Mouse (Mus musculus) layer of hippocampus, adult 11-12 months (tissue): Measurements from ENCODE around the gene Ccr10.
"Not testable (repeated sequence)": the region's sequence is repeated elsewhere in the genome, so short reads cannot be mapped to it uniquely, and the experiment has no call there.

ENCODE experiments used
- DNase-seq: peaks from one replicate; pipeline ENCODE4 v3.0.0; 2022; ENCODE audit warnings: low spot score

The Ccr10 gene

DNA sequence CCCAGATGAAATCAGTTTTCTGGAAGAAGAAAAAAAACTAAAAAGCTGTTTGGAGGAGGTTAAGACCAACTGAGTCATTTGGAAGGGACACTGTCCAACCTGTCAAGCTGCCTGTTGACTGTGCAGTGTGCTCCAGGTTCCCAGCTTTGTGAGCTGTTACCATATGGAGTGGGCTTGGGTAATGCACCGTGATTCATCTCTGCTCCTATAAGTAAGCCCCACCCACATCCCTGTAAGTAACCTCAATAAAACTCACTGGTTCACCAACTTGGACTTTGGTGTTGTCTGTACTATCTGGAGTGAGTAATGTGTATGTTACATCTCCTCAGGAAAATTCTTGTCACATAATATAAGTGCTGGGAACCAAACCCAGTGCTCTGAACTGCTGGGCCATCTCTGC, 22.4 kb downstream of the Ccr10 start:
- no peak for DNase-seq

DNA sequence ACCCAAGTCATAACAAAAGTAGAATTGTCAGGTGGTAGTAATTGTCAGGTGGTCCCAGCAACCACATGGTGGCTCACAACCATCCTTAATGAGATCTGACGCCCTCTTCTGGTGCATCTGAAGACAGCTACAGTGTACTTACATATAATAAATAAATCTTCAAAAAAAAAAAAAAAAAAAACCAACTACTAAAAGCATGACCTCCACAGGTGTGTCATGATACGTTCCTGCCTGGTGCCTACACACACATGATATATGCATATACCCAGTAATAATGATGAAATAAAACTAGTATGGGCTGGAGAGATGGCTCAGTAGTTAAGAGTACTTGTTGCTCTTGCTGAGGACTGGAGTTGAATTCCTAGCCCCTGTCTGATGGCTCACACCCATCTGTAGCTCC, 24.2 kb downstream of the Ccr10 start:
- DNase-seq = no peak

DNA sequence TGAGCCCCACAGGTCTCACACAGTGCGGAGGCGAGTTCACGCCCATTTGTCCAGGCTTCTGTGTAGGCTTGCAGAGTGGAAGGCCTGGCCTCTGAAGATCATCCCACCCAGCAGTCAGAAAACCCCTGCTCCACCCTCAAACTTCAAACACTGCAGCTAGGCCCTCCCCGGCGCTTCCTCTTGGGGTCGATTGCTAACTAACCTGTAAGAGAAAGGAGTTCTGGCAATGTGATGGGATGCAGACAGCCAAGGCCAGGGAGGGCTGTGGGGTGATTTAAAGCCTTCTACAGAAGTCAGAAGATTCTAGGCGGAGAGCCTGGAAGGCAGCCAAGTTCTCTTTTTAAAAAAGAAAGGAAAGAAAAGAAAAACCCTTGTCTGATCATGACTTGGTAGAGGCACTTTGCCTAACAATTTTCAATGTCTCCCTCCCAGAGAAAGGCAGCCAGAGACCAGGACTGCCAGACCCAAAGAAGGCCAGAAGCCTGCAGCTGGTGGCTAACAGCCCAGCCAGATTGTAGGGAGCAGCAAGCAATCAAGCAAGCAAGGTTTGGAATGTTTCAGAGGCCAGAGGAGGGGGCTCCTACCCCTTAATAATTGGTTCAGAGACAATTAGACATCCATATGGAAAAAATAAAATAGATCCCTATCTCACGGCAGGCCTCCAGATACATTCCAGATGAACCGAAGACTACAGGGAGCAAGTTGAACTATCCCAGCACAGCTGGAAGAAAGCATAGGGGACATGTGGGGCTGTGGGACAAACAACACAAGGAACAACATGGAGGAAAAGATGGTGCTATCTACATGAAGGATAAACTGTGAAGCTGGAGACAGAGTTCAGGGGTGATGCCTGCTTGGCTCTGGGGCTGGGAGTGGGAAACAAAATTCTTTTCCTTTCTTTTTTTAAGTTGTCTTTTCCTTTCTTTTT, 25.8 kb downstream of the Ccr10 start:
- no peak for DNase-seq

DNA sequence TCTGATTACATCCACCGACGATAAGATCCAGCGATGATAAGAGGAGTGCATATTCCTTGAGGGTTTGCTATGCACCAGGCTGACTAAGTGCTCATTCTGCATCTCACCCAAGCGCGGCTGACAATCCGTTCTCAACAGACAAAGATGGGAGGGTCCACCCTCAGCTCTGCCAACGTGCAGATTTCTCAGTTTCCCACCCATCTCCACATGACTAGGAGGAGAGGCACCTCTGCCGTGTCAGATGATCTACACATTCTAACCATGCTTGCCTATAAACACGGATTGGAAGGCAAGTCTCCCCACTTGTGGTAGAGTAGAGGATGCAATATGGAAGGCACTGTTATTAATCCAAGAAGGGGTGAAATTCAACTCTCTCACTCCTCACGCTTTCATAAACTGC, 26.5 kb downstream of the Ccr10 start:
- no peak for DNase-seq

DNA sequence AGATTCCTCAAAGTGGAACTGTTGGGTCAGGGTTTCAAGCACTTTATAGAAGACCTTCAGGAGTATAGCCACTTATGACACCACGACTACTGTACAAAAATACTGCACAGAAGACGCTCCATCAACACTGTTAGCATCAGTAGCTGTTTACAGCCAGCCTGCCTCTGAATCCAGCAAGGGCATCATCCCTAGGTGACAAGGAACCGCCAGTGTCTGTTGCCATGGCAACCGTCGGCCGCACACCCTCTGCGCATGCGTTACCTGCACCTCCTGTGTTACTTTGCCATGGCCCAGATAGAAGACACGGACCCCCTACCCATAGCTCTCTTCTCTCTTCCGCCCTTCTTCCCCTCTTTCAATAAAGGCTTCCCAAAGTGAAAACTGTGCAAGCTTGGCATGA, 28.9 kb downstream of the Ccr10 start:
- DNase-seq = no peak

DNA sequence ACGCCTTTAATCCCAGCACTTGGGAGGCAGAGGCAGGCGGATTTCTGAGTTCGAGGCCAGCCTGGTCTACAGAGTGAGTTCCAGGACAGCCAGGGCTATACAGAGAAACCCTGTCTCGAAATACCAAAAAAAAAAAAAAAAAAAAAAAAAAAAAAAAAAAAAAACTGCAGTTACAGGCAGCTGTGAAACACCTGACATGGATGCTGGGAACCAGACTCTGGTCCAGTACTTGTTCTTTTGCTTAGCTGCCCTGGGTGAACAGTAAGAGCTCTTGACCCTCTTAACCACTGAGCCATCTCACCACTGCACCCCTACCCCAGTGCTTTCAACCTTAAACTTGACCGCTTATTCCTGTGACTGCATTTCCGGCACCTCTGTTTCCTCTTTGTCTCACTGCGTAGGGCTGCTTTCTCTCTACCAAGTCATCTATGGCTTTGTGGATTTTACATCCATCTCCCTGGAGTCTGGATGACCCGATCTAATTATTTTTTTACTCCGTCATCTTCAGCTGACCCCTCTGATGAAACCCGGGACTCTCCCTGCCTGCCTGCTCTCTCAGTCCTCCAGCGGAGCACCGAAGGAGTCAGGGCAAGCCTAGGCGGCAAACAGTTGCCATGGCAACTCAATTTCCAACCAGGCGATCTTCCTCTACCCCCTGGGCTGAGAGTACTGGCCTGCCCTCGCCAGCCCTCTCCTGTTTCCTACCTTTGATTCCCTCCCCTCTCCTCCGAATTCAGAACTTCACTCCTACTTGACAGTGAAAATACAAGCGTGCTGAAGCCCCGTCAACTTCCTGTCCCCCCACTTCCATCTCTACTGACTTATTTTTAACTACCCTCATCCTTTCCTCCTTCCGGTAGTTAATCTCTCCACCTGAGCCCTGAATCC, 31.7 kb downstream of the Ccr10 start:
- DNase-seq = no peak

DNA sequence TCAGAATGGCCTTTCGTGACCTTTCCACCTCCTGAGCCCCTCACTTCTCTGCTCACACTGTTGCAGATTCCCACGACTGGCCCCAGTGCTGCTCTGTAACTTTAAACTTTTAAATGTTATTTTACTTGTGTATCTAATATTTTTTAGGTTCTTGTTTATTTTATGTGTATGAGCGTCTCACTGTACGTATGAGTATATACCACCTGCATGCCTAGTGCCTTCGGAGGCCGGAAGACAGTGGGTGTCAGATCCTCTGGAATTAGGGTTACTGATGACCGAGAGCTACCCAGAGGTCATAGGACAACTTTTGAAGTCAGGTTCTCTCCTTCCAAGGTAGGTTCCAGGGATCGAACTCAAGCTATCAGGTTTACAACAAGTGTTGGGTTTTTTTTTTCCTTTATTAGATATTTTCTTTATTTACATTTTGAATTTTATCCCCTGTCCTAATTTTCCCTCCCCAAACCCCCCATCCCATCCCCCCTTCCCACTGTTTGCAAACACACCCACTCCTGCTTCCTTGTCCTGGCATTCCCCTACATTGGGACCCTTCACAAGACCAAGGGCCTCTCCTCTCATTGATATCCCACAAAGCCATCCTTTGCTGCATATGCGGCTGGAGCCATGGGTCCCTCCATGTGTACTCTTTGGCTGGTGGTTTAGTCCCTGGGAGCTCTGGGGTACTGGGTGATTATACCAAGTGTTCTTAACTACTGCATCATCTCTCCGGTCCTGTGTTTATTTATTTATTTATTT, 32.9 kb downstream of the Ccr10 start:
- no peak for DNase-seq

DNA sequence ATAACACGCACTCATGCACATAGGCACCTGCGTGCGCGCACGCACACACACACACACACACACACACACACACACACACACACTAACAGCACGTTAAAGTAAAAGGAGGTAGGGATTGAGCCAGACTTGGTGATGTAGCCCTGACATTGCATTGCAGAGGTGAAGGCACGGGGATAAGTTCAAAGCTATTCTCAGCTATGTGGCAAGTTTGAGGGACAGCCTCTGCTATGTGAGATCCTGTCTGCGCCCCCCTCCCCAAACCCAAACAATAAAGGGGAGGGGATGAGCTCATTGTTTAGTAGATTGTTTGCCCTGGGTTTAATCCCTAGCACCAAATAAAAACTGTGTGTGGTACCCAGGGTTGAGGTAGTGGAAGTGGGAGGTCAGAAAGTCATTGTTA, 34.2 kb downstream of the Ccr10 start:
- DNase-seq = no peak

DNA sequence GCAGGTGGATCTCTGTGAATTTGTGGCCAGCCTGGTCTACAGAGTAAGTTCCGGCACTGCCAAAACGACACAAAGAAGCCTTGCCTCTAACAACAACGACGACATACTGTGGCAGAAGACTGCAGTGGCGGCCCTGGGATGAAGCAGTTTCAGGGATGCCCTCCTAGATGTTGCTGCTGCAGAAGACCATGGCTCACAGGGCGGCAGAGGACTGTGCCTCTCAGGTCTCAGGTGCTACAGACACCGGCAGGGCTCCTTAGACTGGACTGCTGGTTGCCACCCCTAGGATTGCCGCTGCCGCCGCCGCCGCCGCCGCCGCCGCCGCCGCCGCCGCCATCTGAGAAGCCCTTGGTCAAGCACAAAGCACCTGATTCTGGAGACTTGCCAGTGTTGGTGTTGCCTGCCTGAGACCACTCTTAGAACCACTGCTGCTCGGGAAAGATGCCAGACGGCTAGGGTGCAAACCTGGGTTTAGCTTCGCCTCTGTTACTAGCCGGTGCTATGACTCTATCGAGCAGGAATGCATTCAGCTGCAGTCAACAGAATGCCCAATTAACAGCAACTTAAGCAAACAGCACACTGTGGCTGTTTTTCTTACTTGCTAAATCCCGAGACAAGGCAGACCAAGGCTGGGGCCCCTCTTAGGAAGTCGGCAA, 35.0 kb downstream of the Ccr10 start:
- no peak for DNase-seq

DNA sequence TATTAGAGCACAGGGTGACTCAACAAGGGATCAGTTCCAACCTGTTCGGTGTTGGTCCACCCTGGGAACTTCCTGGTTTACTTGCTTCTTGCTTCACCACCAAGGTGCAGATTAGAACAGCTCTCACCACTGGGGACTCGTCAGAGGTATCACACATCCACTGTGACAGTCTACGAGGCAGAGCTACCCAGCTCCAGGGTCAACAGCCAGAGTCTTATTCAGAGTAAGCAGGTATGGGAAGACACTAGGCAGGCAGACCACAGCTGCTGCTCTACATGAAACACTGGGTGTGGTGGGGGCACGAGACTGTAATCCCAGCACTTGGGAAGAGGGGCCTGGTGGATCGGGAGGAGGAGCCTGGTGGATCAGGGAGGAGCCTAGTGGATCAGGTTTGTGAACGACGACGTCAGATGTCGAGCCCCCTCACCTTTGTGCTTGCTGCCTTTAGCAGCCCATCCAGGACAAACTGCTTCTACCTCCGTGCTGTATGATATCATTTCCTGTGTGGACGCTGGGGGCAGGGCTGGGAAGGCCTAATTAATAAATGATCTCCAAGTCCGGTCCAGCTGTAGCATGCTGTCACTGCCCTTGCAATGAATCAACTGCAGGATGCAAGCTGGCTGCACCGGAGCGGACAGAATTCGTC, 36.6 kb downstream of the Ccr10 start:
- DNase-seq = no peak

DNA sequence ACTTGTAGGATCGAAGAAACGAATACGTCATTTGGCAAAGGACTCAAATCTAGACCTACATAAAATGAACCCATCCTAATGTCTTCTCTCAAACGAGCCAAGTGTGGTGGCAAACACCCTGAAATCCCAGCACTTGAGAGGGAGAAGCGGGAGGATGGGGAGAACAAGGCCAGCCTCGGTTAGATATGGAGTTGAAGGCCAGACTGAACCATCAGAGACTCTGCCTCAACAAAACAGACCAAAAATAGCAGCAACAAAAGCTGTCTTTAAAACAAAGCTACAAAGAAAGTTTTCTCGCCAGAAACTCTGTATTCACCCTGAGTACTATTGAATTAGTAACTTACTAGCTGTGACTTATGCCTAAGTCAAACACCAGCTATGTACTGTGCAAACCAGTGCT, 38.2 kb downstream of the Ccr10 start:
- no peak for DNase-seq

DNA sequence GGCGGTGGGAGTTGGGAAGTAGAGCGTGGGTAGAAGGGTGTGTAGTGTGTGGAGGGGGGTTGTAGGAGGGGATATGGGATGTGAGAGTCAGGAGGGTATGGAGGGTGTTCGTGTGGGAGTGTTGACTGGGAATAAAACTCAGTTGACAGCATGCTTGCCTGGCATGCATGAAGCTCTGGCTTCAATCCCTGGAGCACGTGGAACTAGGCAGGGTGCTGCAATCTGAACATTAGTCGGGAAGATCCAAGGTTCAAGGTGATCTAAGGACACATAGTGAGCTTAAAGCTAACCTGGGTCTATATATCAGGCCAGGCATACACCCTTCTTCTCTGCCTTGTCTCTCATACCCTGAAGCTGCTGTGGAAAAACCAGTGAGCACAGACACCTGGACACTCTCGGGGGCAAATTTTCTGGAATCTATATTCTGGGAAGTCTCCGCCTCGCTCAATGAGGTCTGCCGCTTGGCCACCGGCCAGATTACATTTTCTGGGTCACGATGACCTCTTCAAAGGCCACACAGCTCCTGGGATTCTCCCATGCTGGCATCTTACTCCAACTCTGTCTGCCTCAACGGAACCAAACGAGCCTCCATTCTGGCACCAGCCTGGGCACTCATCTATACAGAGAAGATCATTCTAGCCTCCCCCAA, 40.9 kb downstream of the Ccr10 start:
- no peak for DNase-seq

DNA sequence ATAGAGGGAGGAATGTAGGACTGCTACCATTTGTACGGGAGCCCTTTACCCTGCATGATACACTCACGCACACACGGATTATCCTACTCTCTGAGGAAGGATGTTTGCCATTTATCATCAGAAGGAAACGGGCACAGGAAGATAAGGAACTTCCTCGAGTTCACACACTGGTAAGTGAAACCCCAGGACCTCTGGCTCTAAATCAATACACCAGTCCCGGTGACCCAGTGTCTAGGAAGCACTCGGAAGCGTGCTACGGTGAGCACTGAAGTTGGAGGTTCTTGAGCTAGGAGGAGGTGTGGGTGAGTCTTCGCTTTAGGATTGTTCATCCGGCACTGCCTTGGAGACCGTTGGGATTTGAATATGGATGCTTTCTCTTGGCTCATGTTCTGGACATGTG, 42.2 kb downstream of the Ccr10 start:
- DNase-seq = no peak

DNA sequence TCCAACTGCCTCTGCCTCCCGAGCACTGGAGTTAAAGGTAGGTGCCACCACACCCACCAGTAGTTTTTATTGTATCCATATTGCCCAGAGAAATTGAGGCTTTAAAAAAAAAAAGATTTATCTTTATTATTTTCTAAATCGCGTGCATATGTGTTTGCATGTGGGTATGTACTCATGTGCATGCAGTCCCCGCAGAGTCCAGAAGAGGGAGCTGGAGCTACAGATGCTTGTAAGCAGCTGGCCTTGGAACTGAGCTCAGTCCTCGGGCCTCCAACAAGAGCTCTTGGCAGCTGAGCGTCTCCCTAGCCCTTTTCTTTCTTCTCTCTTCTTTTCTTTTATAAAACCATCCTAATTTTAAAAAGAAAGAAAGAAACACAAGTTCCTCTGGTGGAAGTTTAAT, 43.5 kb downstream of the Ccr10 start:
- no peak for DNase-seq

DNA sequence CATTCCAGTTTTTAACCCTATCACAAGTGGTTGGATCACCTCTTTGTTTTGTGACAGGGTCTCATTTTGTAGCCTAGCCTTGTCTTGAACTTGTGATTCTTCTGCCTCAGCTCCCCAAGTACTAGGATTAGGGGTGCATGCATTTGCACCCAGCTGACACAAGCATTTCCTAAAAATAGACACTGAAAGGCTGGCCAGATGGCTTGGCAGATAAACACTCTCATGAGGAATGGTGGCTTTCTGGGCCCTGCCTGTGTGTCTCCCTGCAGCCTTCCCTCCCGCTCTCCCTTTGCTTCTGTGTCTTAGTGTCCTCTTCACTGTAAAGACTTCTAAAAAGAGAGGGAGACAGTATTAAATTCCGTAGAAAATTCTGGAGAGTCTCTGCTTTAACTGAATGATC, 44.1 kb downstream of the Ccr10 start:
- no peak for DNase-seq

DNA sequence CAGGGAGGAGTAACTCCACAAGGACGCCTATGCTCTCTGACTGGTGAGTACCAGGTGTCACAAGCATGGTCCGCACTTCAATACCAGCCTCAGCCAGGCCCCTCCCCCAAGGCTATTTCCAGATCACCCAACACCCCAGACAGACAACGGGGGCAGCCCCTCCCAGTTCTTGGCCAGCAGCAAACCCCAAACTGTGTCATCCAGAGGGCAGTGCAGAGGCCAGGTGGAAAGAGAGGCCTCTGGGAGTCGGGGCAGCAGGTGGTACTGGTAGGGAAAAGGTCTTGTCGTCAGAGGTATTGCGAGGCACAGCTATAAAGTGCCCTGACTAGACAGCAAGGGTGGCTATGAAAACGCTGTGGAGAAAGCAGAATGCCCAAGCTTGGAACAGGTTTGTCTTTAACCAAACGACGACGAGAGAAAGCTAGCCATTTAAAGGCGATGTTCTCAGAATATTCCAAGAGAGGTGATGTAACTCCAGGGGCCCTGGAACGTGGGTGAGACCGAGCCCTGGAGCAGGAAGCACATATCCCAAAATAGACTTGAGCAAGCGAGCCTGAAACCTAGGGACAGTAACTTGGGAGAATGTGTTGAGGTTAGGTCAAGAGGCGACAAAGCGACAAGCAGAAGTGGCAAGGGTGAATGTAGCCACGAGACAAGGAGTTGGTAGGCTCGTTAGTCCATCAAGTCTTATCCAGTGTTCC, 45.0 kb downstream of the Ccr10 start:
- no peak for DNase-seq

DNA sequence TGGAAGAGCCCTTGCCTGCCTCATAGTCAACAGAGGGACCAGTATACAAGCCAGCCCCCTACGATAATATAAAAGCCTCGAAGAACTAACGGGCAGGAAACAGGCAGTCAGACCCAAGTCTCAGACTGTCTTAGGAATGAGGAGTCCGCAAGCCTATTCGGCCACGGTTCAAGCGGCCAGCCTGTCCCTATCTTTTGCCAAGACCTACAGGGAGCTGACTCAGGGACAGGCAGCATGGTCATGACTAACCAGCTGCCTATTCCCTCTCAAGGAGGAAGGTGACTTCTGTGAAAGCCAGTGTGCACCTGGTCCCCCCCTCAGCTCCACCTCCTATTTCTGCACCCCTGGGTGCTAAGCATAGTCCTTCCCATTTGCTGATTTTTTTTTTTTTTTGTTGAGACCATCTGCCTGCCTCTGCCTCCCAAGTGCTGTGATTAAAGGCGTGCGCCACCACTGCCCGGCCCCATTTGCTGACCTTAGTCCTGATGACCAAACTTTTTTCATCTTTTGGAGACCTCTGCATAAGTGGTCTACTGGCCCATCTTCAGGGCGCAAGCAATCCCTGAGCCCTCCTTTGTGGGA, 46.2 kb downstream of the Ccr10 start:
- DNase-seq = no peak

DNA sequence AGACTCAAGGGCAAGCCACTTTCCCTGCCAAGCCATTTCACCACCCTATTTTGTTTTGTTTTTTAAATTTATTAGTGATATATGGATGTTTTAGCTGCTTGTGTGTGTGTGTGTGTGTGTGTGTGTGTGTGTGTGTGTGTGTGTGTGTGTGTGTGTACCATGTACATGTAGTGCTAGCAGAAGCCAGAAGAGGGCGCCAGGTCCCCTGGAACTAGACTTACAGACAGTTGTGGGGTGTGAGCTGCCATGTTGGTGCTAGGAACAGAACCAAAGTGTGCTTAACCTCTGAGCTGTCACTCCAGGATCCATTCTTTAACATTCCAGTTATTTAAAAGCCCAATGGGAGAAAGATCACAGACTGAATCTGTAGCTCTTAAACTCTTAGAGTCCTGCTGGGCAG, 48.2 kb downstream of the Ccr10 start:
- no peak for DNase-seq

DNA sequence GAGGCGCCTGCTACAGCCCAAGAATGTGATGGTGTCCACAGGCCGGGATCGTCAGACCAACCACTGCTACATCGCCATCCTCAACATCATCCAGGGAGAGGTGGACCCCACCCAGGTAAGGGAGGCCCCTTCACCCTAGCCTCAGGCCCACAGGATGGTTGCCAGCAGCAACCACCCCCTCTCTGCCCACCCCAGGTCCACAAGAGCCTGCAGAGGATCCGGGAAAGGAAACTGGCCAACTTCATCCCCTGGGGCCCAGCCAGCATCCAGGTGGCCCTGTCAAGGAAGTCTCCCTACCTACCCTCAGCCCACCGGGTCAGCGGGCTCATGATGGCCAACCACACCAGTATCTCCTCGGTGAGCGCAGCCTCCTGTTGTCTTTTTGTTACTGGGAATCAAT, 50.2 kb downstream of the Ccr10 start:
- not testable (repeated sequence) for DNase-seq

DNA sequence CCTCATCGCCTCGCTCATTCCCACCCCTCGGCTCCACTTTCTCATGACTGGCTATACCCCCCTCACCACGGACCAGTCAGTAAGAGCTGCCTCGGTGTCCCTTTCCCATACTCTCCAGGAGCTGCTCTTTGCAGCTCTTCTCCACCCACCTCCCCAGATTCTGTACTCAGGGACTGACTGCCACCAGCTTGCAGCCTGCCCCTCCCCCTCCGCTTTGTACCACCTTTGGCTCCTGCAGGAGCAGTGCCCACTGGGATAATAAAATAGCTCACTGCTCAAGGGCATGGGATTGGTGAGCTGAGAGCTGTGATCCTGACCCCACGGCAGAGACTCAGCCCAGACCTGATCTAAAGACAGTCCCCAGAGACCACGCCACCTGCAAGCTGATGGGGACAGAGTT, 50.7 kb downstream of the Ccr10 start:
- not testable (repeated sequence) for DNase-seq
